8 mouse cellular contexts compared by ENCODE assay signal in genomic region chr1:130875139-130875538, GRCm38 (mm10). TPM values are rescaled to one million over a fixed set of nuclear protein-coding genes. Genes with fewer than 3 reads are reported as not detected.
DNase-seq lines count a peak whose midpoint lies in the region; ATAC-seq and TF ChIP-seq lines count a peak whose summit lies in the region.

No protein-coding gene starts in this region.

- 64% methylated on average over 3 of the region's 3 CpGs for WGBS in intestine, postnatal 0 days

- no peak overlapping the region for H3K9ac ChIP-seq in intestine, postnatal 0 days (ENCODE audit: low read depth, low read length)

- no peak overlapping the region for H3K4me2 ChIP-seq in intestine, postnatal 0 days (replicated peaks; ENCODE audit: low read depth)

- H3K9me3 ChIP-seq in intestine, postnatal 0 days (ENCODE audit: control insufficient read depth) = no peaks in the 10 kb centered on the region

- no peak overlapping the region for H3K4me3 ChIP-seq in intestine, postnatal 0 days (ENCODE audit: low read depth, low read length)

- no peaks in the 10 kb centered on the region for H3K36me3 ChIP-seq in intestine, postnatal 0 days (ENCODE audit: control insufficient read depth, insufficient read depth)

- peak; percentile 83 for TF ChIP-seq CTCF in intestine, postnatal 0 days (IDR thresholded peaks at IDR 0.05; ENCODE audit: low read depth)

- no peak for ATAC-seq in intestine, postnatal 0 days

- H3K27me3 ChIP-seq in intestine, postnatal 0 days (replicated peaks; ENCODE audit: control insufficient read depth, insufficient read depth, low read length) = peaks cover 7% of the 10 kb centered on the region; the same call in 1 of the 2 replicates

- intact Hi-C loops in left cerebral cortex, postnatal 36 days (cut with DNase I) = loop anchor here (5.0 to 10.0 kb wide), 3 partner anchors 107 to 392 kb away; partner anchors contain the start of gene Dyrk3

- peaks cover 3% of the 10 kb centered on the region; the same call in 1 of the 2 replicates for H3K4me1 ChIP-seq in intestine, postnatal 0 days (replicated peaks; ENCODE audit: control insufficient read depth, insufficient read depth, low read length)

- DNase-seq in right cerebral cortex, adult 18-20 months = peak; percentile 43
- DNase-seq in right cerebral cortex, postnatal 4 days = no peak
- DNase-seq in adrenal gland, adult 8-10 months = peak; percentile 49
- DNase-seq in embryo, embryonic 9.5 days (ENCODE audit: extremely low spot score) = peak; percentile 48
- peak; percentile 13 to 35 for DNase-seq in left cerebral cortex, postnatal 36 days (ENCODE audit: low spot score in 2 of 2)
- DNase-seq in retina, postnatal 1 day = peak; percentile 72
- DNase-seq in spleen, postnatal 4 days (ENCODE audit: low spot score in 2 of 2) = no peak

- H3K27ac ChIP-seq in intestine, postnatal 0 days (ENCODE audit: low read depth, low read length) = no peak overlapping the region

RNA-seq across cellular contexts. Expression of gene Fcmr, which starts 9.7 kb away (rescaled TPM):
- 1 to 10 TPM in 1 of 4 experiments, under 1 TPM in 3; 0.70 to 1.0 (median 0.77) TPM for total RNA-seq in adrenal gland, adult 8-10 months (2022)
- polyA plus RNA-seq in intestine, postnatal 0 days (2015; fragmentation: Nextera tagmentation; extraction: Ambion mirVana) = 0.52 and 2.0 TPM in 2 replicates
- under 1 TPM in 1 of 2 experiments, not detected in 1; 0.93 TPM for total RNA-seq in left cerebral cortex, postnatal 36 days (2021)

RNA-seq across cellular contexts. Expression of gene Il24, which starts 12.1 kb away (rescaled TPM):
- total RNA-seq in adrenal gland, adult 8-10 months (2022) = not detected
- not detected in 2 replicates for polyA plus RNA-seq in intestine, postnatal 0 days (2015; fragmentation: Nextera tagmentation; extraction: Ambion mirVana)
- not detected for total RNA-seq in left cerebral cortex, postnatal 36 days (2021)

RNA-seq across cellular contexts. Expression of gene Il20, which starts 36.1 kb away (rescaled TPM):
- not detected for total RNA-seq in adrenal gland, adult 8-10 months (2022)
- polyA plus RNA-seq in intestine, postnatal 0 days (2015; fragmentation: Nextera tagmentation; extraction: Ambion mirVana) = not detected in 2 replicates
- not detected for total RNA-seq in left cerebral cortex, postnatal 36 days (2021)

RNA-seq across cellular contexts. Expression of gene Pigr, which starts 48.7 kb away (rescaled TPM):
- total RNA-seq in adrenal gland, adult 8-10 months (2022) = under 1 TPM; 0.09 to 0.51 (median 0.35) TPM
- polyA plus RNA-seq in intestine, postnatal 0 days (2015; fragmentation: Nextera tagmentation; extraction: Ambion mirVana) = 14.0 and 15.1 TPM in 2 replicates
- not detected for total RNA-seq in left cerebral cortex, postnatal 36 days (2021)

Comparison
In these comparisons a context has a peak if more than half of its experiments do, and no peak if none do; other contexts are left out.
1. DNase-seq: peak in right cerebral cortex, adult 18-20 months (single experiment), adrenal gland, adult 8-10 months (single experiment), embryo, embryonic 9.5 days (single experiment), left cerebral cortex, postnatal 36 days (2 of 2) and retina, postnatal 1 day (single experiment); none in right cerebral cortex, postnatal 4 days (single experiment) and spleen, postnatal 4 days (0 of 2).